Mouse (Mus musculus): Measurements from ENCODE around the gene Tshz2.

DNA sequence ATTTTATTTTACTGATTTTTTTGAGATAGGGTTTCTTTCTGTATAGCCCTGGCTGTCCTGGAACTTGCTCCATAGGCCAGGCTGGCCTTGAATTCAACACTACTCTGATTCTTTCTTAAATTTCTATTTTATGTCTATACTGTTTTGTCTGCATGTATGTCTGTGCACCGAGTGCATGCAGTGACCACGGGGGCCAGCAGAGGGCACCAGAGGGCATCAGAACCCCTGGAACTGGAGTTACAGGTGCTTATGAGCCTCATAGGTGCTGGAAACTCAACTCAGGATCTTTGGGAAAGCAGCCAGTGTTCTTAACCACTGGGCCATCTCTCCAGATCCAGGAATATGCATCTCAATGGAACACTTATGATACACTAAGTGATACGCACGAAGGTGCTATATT is 427.3 kb downstream of the Tshz2 start:
- TF ChIP-seq CTCF (IDR thresholded peaks at IDR 0.05; ENCODE audit: extremely low read depth, insufficient read depth, insufficient read length, insufficient replicate concordance) (peak; percentile 37; the same call in 1 of the 2 replicates), POLR2A (IDR thresholded peaks at IDR 0.05; ENCODE audit: low read depth, low read length) (no peak)

Data from spleen, adult 2 months (tissue).